ENCODE assay signal across 7 mouse cellular contexts in the genomic region with DNA sequence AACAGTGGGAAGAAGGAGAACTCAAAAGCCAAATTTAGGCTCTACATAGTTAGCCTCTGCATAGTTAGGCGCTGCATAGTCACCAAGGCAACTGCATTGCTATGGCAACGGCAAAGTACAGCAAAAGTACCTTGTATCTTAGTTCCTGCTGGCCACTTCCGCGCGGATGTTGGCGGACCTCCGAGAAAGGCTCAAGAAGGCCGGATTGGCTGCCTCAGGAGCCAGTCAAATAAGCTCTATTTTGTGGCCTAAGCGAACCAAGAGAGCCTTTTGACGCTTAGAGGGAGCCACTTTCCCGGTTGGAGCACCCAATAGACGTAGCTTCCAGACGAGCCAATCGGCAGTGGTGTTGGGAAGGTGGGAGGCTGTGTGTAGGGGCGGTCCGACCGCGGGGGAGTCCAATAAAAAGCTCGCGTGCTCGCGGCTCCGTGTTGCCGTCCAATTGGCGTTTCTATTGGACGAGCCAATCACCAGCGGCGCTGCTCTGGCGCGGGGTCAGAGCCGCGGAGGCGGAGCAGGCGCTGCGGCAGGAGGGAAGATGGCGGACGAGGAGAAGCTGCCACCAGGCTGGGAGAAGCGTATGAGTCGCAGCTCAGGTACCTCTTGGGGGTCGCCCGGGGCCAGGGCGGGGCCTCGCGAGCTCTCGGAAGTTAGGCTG. TPM values are rescaled to one million over a fixed set of nuclear protein-coding genes. Genes with fewer than 3 reads are reported as not detected.
A peak's percentile ranks its signal among the peaks of the same experiment; 100 is the strongest.
DNase-seq lines count a peak whose midpoint lies in the region; ATAC-seq and TF ChIP-seq lines count a peak whose summit lies in the region.

Gene Pin1 (plus strand): TSS at position 494 of the 658 bp plus-strand sequence.

- peak; percentile 100 for ATAC-seq in intestine, postnatal 0 days
- peak; percentile 99 for ATAC-seq in midbrain, embryonic 12.5 days (ENCODE audit: low FRiP score, low read depth)

- no peaks in the 10 kb centered on the region for H3K27me3 ChIP-seq in embryonic facial prominence, embryonic 10.5 days (replicated peaks; ENCODE audit: low read depth, poor library complexity, severe bottlenecking)
- H3K27me3 ChIP-seq in intestine, postnatal 0 days (replicated peaks; ENCODE audit: control insufficient read depth, insufficient read depth, low read length), result no peaks in the 10 kb centered on the region
- no peaks in the 10 kb centered on the region for H3K27me3 ChIP-seq in midbrain, embryonic 12.5 days
- no peaks in the 10 kb centered on the region for H3K27me3 ChIP-seq in small intestine, adult 2 months (ENCODE audit: control insufficient read depth, insufficient read depth, low read length)

- WGBS in embryonic facial prominence, embryonic 10.5 days, result under 1% methylated on average over 45 of the region's 45 CpGs
- WGBS in intestine, postnatal 0 days, result under 1% methylated on average over 45 of the region's 45 CpGs
- WGBS in midbrain, embryonic 12.5 days, result under 1% methylated on average over 45 of the region's 45 CpGs
- WGBS in small intestine, adult 2 months, result under 1% methylated on average over 45 of the region's 45 CpGs

- peak; percentile 98 for DNase-seq in adrenal gland, postnatal 10 days
- DNase-seq in embryonic facial prominence, embryonic 10.5 days (ENCODE audit: low spot score), result peak; percentile 99
- DNase-seq in gonadal fat pad, adult 2 months (ENCODE audit: low read depth), result peak; percentile 90
- peak; percentile 98 for DNase-seq in left cerebral cortex, postnatal 4 days

- intact Hi-C loops in left cerebral cortex, postnatal 4 days (cut with DNase I), result loop anchor here (2.0 kb wide), 1 partner anchor 49 kb away; no protein-coding TSS in a partner anchor

- TF ChIP-seq CTCF in intestine, postnatal 0 days (IDR thresholded peaks at IDR 0.05; ENCODE audit: low read depth), result peak; percentile 18
- no peak for TF ChIP-seq CTCF in small intestine, adult 2 months (IDR thresholded peaks at IDR 0.05; ENCODE audit: extremely low read depth, insufficient read length, insufficient replicate concordance, low read depth, low read length)

- H3K4me1 ChIP-seq in embryonic facial prominence, embryonic 10.5 days, result peaks cover 29% of the 10 kb centered on the region
- peaks cover 8% of the 10 kb centered on the region; the same call in 1 of the 2 replicates for H3K4me1 ChIP-seq in intestine, postnatal 0 days (replicated peaks; ENCODE audit: control insufficient read depth, insufficient read depth, low read length)
- peaks cover 28% of the 10 kb centered on the region for H3K4me1 ChIP-seq in midbrain, embryonic 12.5 days
- H3K4me1 ChIP-seq in small intestine, adult 2 months (ENCODE audit: control insufficient read depth, insufficient read depth, insufficient read length, low read length), result peaks cover 3% of the 10 kb centered on the region; the same call in 1 of the 2 replicates

- peaks cover 61% of the 10 kb centered on the region for H3K36me3 ChIP-seq in embryonic facial prominence, embryonic 10.5 days (replicated peaks)
- peaks cover 33% of the 10 kb centered on the region for H3K36me3 ChIP-seq in intestine, postnatal 0 days (ENCODE audit: control insufficient read depth, insufficient read depth)
- peaks cover 40% of the 10 kb centered on the region for H3K36me3 ChIP-seq in midbrain, embryonic 12.5 days
- H3K36me3 ChIP-seq in small intestine, adult 2 months (ENCODE audit: control insufficient read depth, insufficient read depth, low read length), result peaks cover 5% of the 10 kb centered on the region; the same call in 1 of the 2 replicates

- H3K4me3 ChIP-seq in embryonic facial prominence, embryonic 10.5 days, result peak within 1 kb of the TSS; percentile 88
- peak within 1 kb of the TSS; percentile 93 for H3K4me3 ChIP-seq in intestine, postnatal 0 days (ENCODE audit: low read depth, low read length)
- H3K4me3 ChIP-seq in midbrain, embryonic 12.5 days, result peak within 1 kb of the TSS; percentile 96
- H3K4me3 ChIP-seq in small intestine, adult 2 months (ENCODE audit: low read depth, low read length), result peak within 1 kb of the TSS; percentile 81

- no peaks in the 10 kb centered on the region for H3K9me3 ChIP-seq in embryonic facial prominence, embryonic 10.5 days
- H3K9me3 ChIP-seq in intestine, postnatal 0 days (ENCODE audit: control insufficient read depth), result no peaks in the 10 kb centered on the region
- H3K9me3 ChIP-seq in midbrain, embryonic 12.5 days, result no peaks in the 10 kb centered on the region

- H3K27ac ChIP-seq in embryonic facial prominence, embryonic 10.5 days (replicated peaks), result peak within 1 kb of the TSS; percentile 84
- H3K27ac ChIP-seq in intestine, postnatal 0 days (ENCODE audit: low read depth, low read length), result no peak within 1 kb of the TSS
- H3K27ac ChIP-seq in midbrain, embryonic 12.5 days (replicated peaks), result peak within 1 kb of the TSS; percentile 60
- peak within 1 kb of the TSS; percentile 7; the same call in 1 of the 2 replicates for H3K27ac ChIP-seq in small intestine, adult 2 months (ENCODE audit: insufficient read depth, low read depth, low read length)

- no peak for TF ChIP-seq POLR2A in small intestine, adult 2 months (IDR thresholded peaks at IDR 0.05; ENCODE audit: low read depth, low read length)

- H3K9ac ChIP-seq in intestine, postnatal 0 days (ENCODE audit: low read depth, low read length), result peak within 1 kb of the TSS; percentile 83
- H3K9ac ChIP-seq in midbrain, embryonic 12.5 days (replicated peaks), result peak within 1 kb of the TSS; percentile 88

- H3K4me2 ChIP-seq in intestine, postnatal 0 days (replicated peaks; ENCODE audit: low read depth), result peak within 1 kb of the TSS; percentile 79
- peak within 1 kb of the TSS; percentile 78 for H3K4me2 ChIP-seq in midbrain, embryonic 12.5 days (replicated peaks)

RNA-seq across cellular contexts. Expression of gene Pin1, which starts in this region (rescaled TPM):
- 10 to 100 TPM; 19.5 to 20.7 TPM for total RNA-seq in adrenal gland, postnatal 10 days (2021)
- polyA plus RNA-seq in embryonic facial prominence, embryonic 10.5 days (2016; fragmentation: Nextera tagmentation; extraction: Ambion mirVana), result 82.2 and 87.9 TPM in 2 replicates
- polyA plus RNA-seq in gonadal fat pad, adult 2 months (2012; rRNA removed), result 19.5 and 24.9 TPM in 2 replicates
- polyA plus RNA-seq in intestine, postnatal 0 days (2015; fragmentation: Nextera tagmentation; extraction: Ambion mirVana), result 27.1 and 27.2 TPM in 2 replicates
- total RNA-seq in left cerebral cortex, postnatal 4 days (2021), result 10 to 100 TPM; 27.0 to 28.4 TPM
- polyA plus RNA-seq in midbrain, embryonic 12.5 days (2016; fragmentation: Nextera tagmentation; extraction: Ambion mirVana), result 54.6 and 54.8 TPM in 2 replicates
- 8.6 and 13.0 TPM in 2 replicates for polyA plus RNA-seq in small intestine, adult 2 months (2012; rRNA removed)
